Comparison of ENCODE assay signal across 11 mouse cellular contexts in genomic region chr17:83853831-83854230, GRCm38 (mm10). TPM values are rescaled to one million over a fixed set of nuclear protein-coding genes. Genes with fewer than 3 reads are reported as not detected.
DNase-seq lines count a peak whose midpoint lies in the region; ATAC-seq and TF ChIP-seq lines count a peak whose summit lies in the region.
"Had no signal": no experiment of that assay in that cellular context is flagged by ENCODE, and none has a peak within 500 bp of the region (broad histone marks: within the 10 kb centered on the region; RNA-seq: fewer than 3 reads in every experiment).

No protein-coding gene starts in this region.

- no peak for TF ChIP-seq POLR2A in kidney, adult 2 months (IDR thresholded peaks at IDR 0.05; ENCODE audit: low read depth, low read length)

- H3K36me3 ChIP-seq in kidney, adult 2 months (ENCODE audit: control insufficient read depth, insufficient read depth, low read length): no peaks in the 10 kb centered on the region
- H3K36me3 ChIP-seq in kidney, embryonic 14.5 days (ENCODE audit: control insufficient read depth, insufficient read depth, low read length): no peaks in the 10 kb centered on the region
- no peaks in the 10 kb centered on the region for H3K36me3 ChIP-seq in E14TG2a.4 (ENCODE audit: insufficient read depth, low read length)
- H3K36me3 ChIP-seq in liver, embryonic 13.5 days: no peaks in the 10 kb centered on the region
- H3K36me3 ChIP-seq: forebrain, embryonic 12.5 days; hindbrain, embryonic 13.5 days had no signal

- no peak for DNase-seq in kidney, adult 2 months
- DNase-seq in A20 (ENCODE audit: low read depth, low spot score): peak; percentile 76
- DNase-seq in liver, embryonic 13.5 days: no peak
- DNase-seq in cerebellum, postnatal 4 days (ENCODE audit: low spot score in 2 of 2): no peak
- no peak for DNase-seq in T-cell, adult 2 months (ENCODE audit: low spot score)
- DNase-seq: cerebellum, adult 11 months; gastrocnemius, postnatal 25 days had no signal

- no peaks in the 10 kb centered on the region for H3K4me1 ChIP-seq in kidney, adult 2 months (ENCODE audit: control insufficient read depth, insufficient read depth, low read length)
- no peaks in the 10 kb centered on the region; the same call in 1 of the 2 replicates for H3K4me1 ChIP-seq in kidney, embryonic 14.5 days (ENCODE audit: control insufficient read depth, insufficient read depth, low read length)
- peaks cover 24% of the 10 kb centered on the region for H3K4me1 ChIP-seq in E14TG2a.4 (replicated peaks; ENCODE audit: low read depth, low read length)
- H3K4me1 ChIP-seq in liver, embryonic 13.5 days (replicated peaks): peaks cover 62% of the 10 kb centered on the region

- no peaks in the 10 kb centered on the region for H3K9me3 ChIP-seq in kidney, embryonic 14.5 days (ENCODE audit: control insufficient read depth, low read length)
- H3K9me3 ChIP-seq in E14TG2a.4 (ENCODE audit: low read length): peaks cover 19% of the 10 kb centered on the region
- H3K9me3 ChIP-seq in liver, embryonic 13.5 days (replicated peaks): no peaks in the 10 kb centered on the region
- H3K9me3 ChIP-seq: forebrain, embryonic 12.5 days; hindbrain, embryonic 13.5 days had no signal

- H3K9ac ChIP-seq in kidney, embryonic 14.5 days (ENCODE audit: low read depth, low read length): no peak overlapping the region
- H3K9ac ChIP-seq in liver, embryonic 13.5 days: peak overlapping the region; percentile 42; the same call in 1 of the 2 replicates
- H3K9ac ChIP-seq: forebrain, embryonic 12.5 days; hindbrain, embryonic 13.5 days had no signal

- 0 out of 2 replicates have a peak, but pooled peaks have one; percentile 23 for TF ChIP-seq CTCF in kidney, adult 2 months (conservative IDR thresholded peaks at IDR 0.05; ENCODE audit: insufficient read depth, insufficient read length, low read depth, low read length)
- peak; percentile 31 for TF ChIP-seq CTCF in E14TG2a.4 (conservative IDR thresholded peaks at IDR 0.05; ENCODE audit: low read length)

- 52% methylated on average over 3 of the region's 3 CpGs for WGBS in kidney, adult 2 months
- WGBS in kidney, embryonic 14.5 days: 45% methylated on average over 3 of the region's 3 CpGs
- WGBS in liver, embryonic 13.5 days (ENCODE audit: insufficient replicate concordance): 37% methylated on average over 3 of the region's 3 CpGs

- H3K4me3 ChIP-seq in kidney, adult 2 months (ENCODE audit: insufficient read depth, low read depth, low read length): no peak overlapping the region
- H3K4me3 ChIP-seq in kidney, embryonic 14.5 days (ENCODE audit: low read length): no peak overlapping the region
- no peak overlapping the region for H3K4me3 ChIP-seq in E14TG2a.4 (replicated peaks; ENCODE audit: low read length)
- peak overlapping the region; percentile 46 for H3K4me3 ChIP-seq in liver, embryonic 13.5 days (replicated peaks)
- H3K4me3 ChIP-seq: forebrain, embryonic 12.5 days; hindbrain, embryonic 13.5 days had no signal

- no peak for ATAC-seq in kidney, embryonic 14.5 days (ENCODE audit: low FRiP score, low TSS enrichment)
- ATAC-seq in liver, embryonic 13.5 days (ENCODE audit: low read depth): no peak

- H3K27me3 ChIP-seq in kidney, adult 2 months (replicated peaks; ENCODE audit: control insufficient read depth, insufficient read depth, low read length): no peaks in the 10 kb centered on the region
- no peaks in the 10 kb centered on the region for H3K27me3 ChIP-seq in kidney, embryonic 14.5 days (ENCODE audit: control insufficient read depth, insufficient read depth, low read length)
- H3K27me3 ChIP-seq in E14TG2a.4 (ENCODE audit: insufficient read depth, low read length): no peaks in the 10 kb centered on the region
- no peaks in the 10 kb centered on the region for H3K27me3 ChIP-seq in liver, embryonic 13.5 days
- H3K27me3 ChIP-seq: hindbrain, embryonic 13.5 days had no signal

- no peak overlapping the region for H3K27ac ChIP-seq in kidney, adult 2 months (ENCODE audit: insufficient read depth, low read depth, low read length)
- H3K27ac ChIP-seq in kidney, embryonic 14.5 days (ENCODE audit: low read depth, low read length): no peak overlapping the region
- 0 out of 2 replicates have a peak overlapping the region, but pooled peaks have one; percentile 44 for H3K27ac ChIP-seq in liver, embryonic 13.5 days
- H3K27ac ChIP-seq: forebrain, embryonic 12.5 days; hindbrain, embryonic 13.5 days had no signal

- no peak overlapping the region for H3K4me2 ChIP-seq in kidney, embryonic 14.5 days (replicated peaks; ENCODE audit: low read depth, low read length)
- peak overlapping the region; percentile 57 for H3K4me2 ChIP-seq in liver, embryonic 13.5 days
- H3K4me2 ChIP-seq: forebrain, embryonic 12.5 days; hindbrain, embryonic 13.5 days had no signal

RNA-seq across cellular contexts. Expression of gene Haao, which starts 6.1 kb away (rescaled TPM):
- 201 and 213 TPM in 2 replicates for polyA plus RNA-seq in kidney, adult 2 months (2012; rRNA removed)
- 0.72 and 0.91 TPM in 2 replicates for polyA plus RNA-seq in kidney, embryonic 14.5 days (2014; fragmentation: Nextera tagmentation; extraction: Ambion mirVana)
- polyA plus RNA-seq in liver, embryonic 13.5 days (2015; fragmentation: Nextera tagmentation; extraction: Ambion mirVana): 16.2 and 17.1 TPM in 2 replicates
- polyA plus RNA-seq: forebrain, embryonic 12.5 days had no signal

Comparison
In these comparisons a context has a peak if more than half of its experiments do, and no peak if none do; other contexts are left out.
1. RNA of gene Haao, which starts 6.1 kb away (polyA plus RNA-seq): 201 to 213 TPM in kidney, adult 2 months; 16.2 to 17.1 TPM in liver, embryonic 13.5 days and 0.72 to 0.91 TPM in kidney, embryonic 14.5 days; every median in the first group is over 10 times any median in the second.